Mouse (Mus musculus) embryonic facial prominence, embryonic 11.5 days (tissue): Measurements from ENCODE around the gene Stk39. TPM values are rescaled to one million over a fixed set of nuclear protein-coding genes. Genes with fewer than 3 reads are reported as not detected.
"Not testable (repeated sequence)": the region's sequence is repeated elsewhere in the genome, so short reads cannot be mapped to it uniquely, and the experiment has no call there.

Experiments used
- ATAC-seq: fragments of 200-750 bp; cut with Nextera tagmentation; replicated peaks from 2 replicates; pipeline ENCODE4 v1.8.0; 2017; ENCODE audit warnings: low read depth; ENCODE audit not compliant: insufficient number of reproducible peaks, low FRiP score, low TSS enrichment
- DNase-seq: peaks from one replicate; pipeline ENCODE4 v3.0.0-alpha.2; 2015; ENCODE audit warnings: low spot score
- H3K27ac ChIP-seq: fragments of 300-500 bp; sonication (generic); replicated peaks from 2 replicates; pipeline ENCODE4 v1.5.1; 2014; ENCODE audit warnings: mild to moderate bottlenecking, low read depth, low read length, control low read depth
- H3K27me3 ChIP-seq: fragments of 300-500 bp; sonication (generic); 2 replicates; pipeline ENCODE4 v1.6.1; 2014; ENCODE audit warnings: mild to moderate bottlenecking, low read length, moderate library complexity, mixed read lengths; ENCODE audit not compliant: control insufficient read depth, insufficient read depth
- H3K36me3 ChIP-seq: fragments of 300-500 bp; sonication (generic); replicated peaks from 2 replicates; pipeline ENCODE4 v1.6.1; 2014; ENCODE audit warnings: low read depth, mild to moderate bottlenecking, low read length, moderate library complexity, mixed read lengths; ENCODE audit not compliant: control insufficient read depth, insufficient read depth
- H3K4me1 ChIP-seq: fragments of 300-500 bp; sonication (generic); 2 replicates; pipeline ENCODE4 v1.6.1; 2014; ENCODE audit warnings: low read length, mixed read lengths; ENCODE audit not compliant: control insufficient read depth, insufficient read depth
- H3K4me2 ChIP-seq: fragments of 300-500 bp; sonication (generic); 2 replicates; pipeline ENCODE4 v1.6.1; 2014; ENCODE audit warnings: low read depth, mild to moderate bottlenecking, control low read depth, low read length, moderate library complexity
- H3K4me3 ChIP-seq: fragments of 300-500 bp; sonication (generic); 2 replicates; pipeline ENCODE4 v1.5.1; 2014; ENCODE audit warnings: low read depth, low read length, control low read depth
- H3K9ac ChIP-seq: fragments of 300-500 bp; sonication (generic); replicated peaks from 2 replicates; pipeline ENCODE4 v1.6.1; 2014; ENCODE audit warnings: mild to moderate bottlenecking, control low read depth, low read length
- H3K9me3 ChIP-seq: fragments of 300-500 bp; sonication (generic); replicated peaks from 2 replicates; pipeline ENCODE4 v1.6.1; 2016; ENCODE audit warnings: mild to moderate bottlenecking, low read length, inconsistent platforms, mixed read lengths; ENCODE audit not compliant: control insufficient read depth
- WGBS: fragments of 180-500 bp; shearing (Covaris S2); extraction: QIAGEN DNeasy Blood & Tissue Kit; methylation state at CpG from one replicate; pipeline ENCODE4 v1.1.7; 2014; 5-methylcytosine and 5-hydroxymethylcytosine counted together
- polyA plus RNA-seq: library from polyadenylated mRNA; unstranded; fragments of >200 nt; fragmentation: Nextera tagmentation; extraction: Ambion mirVana; gene quantifications from 2 replicates; pipeline ENCODE4 v1.2.1, GENCODE M21; 2014

The Stk39 gene
- polyA plus RNA-seq, 1 experiment from 2014 or later, result 26.9 TPM

DNA sequence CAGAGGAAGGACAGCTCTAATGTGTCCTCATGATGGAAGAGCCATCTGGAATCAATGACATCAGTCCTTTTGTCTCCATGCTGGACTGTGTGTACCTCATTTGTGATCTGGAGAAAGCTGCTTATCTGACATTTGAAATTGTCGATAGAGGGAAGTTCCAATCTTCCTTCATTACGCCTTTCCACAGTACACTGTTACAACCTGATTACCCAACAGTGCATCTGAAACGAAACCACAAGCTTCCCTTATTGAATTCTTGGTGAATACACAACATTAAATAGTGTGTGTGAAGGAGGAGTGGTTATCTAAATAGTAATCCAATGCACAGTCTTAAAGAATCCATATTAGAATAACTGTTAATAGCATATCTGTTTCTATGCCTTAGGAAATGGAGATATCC, 230.0 kb downstream of the Stk39 start:
- H3K27ac ChIP-seq, result no peak overlapping the region
- H3K9ac ChIP-seq, result no peak overlapping the region
- no peak for DNase-seq
- no peak overlapping the region for H3K4me3 ChIP-seq
- ATAC-seq, result no peak
- H3K36me3 ChIP-seq, result no peaks in the 10 kb centered on the region
- H3K9me3 ChIP-seq, result no peaks in the 10 kb centered on the region
- 85% methylated on average over 3 of the region's 3 CpGs for WGBS
- no peaks in the 10 kb centered on the region for H3K27me3 ChIP-seq
- no peak overlapping the region for H3K4me2 ChIP-seq
- H3K4me1 ChIP-seq, result no peaks in the 10 kb centered on the region

DNA sequence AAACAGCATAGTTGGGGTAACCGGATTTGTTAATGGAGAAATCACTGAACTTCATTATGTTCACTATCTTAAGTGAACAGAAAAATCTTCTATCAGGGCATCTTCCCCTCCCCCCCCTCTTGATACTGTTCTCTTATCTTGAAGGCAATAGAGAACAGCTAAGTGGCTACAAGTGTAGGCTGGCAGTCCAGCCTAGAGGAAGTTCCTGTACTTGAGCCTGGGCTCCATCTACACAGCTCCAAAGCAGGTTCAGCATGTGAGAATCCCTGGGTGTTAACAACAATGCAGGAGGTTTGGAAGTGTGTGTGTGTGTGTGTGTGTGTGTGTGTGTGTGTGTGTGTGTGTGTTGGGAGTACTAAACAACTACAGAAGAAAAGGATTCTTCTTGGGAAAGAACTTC, 230.4 kb downstream of the Stk39 start:
- no peaks in the 10 kb centered on the region for H3K4me1 ChIP-seq
- H3K4me2 ChIP-seq, result no peak overlapping the region
- no peak overlapping the region for H3K9ac ChIP-seq
- no peaks in the 10 kb centered on the region for H3K36me3 ChIP-seq
- no peak for DNase-seq
- WGBS, result 84% methylated on average over 1 of the region's 1 CpGs
- H3K27me3 ChIP-seq, result no peaks in the 10 kb centered on the region
- H3K9me3 ChIP-seq, result no peaks in the 10 kb centered on the region
- H3K27ac ChIP-seq, result no peak overlapping the region
- no peak overlapping the region for H3K4me3 ChIP-seq
- no peak for ATAC-seq

DNA sequence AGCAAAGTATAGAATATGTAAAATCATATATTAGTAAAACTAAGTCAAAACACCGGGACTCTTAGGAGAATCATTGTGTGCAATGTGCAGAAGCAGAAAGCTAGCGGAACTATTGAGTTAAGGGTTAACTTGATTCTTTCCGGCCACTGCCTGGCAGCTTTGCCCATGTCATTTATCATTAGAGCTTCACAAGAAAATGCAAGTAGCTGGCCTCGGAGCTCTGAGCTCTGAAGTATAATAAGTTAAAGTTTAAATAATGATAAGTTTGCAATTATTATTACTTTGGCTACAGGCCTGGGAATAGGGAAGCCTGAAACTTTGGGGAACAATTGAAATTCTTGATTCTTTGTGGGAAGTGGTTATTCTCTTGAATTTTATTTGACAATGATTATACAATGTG, 232.7 kb downstream of the Stk39 start:
- 36% methylated on average over 4 of the region's 4 CpGs for WGBS
- H3K9me3 ChIP-seq, H3K4me1 ChIP-seq, H3K9ac ChIP-seq, ATAC-seq, H3K27ac ChIP-seq, DNase-seq, H3K4me2 ChIP-seq, H3K4me3 ChIP-seq, H3K36me3 ChIP-seq, H3K27me3 ChIP-seq: not testable (repeated sequence)

DNA sequence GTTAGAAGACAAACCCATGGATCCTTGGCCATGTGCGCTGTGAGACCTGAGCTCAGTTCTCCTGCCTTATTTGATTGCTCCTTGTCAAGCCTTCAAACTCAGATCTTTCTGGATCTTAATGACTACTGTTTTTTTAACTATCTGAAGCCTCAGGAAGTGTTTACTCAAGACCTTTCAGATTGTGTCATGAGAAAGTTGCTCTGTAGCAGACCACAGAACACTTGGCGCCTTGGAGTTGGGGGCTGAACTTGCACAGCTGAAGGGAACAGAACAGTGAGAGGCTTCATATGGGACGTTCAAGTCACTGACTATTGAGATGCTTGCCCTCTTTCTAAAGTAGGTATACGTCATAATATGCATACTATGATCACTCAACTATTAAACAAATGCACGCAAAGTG, 239.1 kb downstream of the Stk39 start:
- no peak for ATAC-seq
- no peak for DNase-seq
- no peaks in the 10 kb centered on the region for H3K9me3 ChIP-seq

DNA sequence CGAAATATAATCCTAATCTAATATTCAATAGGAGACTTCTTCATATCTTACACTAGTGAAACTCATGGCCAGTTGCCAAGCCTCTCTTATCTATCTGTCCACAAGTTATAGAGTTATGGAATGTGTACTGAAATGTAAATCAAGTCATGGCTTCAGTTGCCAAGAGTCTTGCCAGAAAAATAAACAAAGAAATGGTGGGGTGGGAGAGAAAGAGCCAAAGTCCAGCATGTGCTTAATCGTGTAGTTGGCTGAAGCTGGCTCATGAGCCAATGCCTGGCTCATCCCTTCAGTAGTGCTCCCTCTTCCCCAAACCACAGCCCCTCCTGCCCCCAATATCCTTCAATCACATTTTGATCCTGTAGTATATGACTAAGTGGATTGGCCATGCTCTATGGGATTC, 242.2 kb downstream of the Stk39 start:
- H3K4me1 ChIP-seq, result no peaks in the 10 kb centered on the region
- H3K4me2 ChIP-seq, result no peak overlapping the region
- no peak overlapping the region for H3K27ac ChIP-seq
- no peaks in the 10 kb centered on the region for H3K36me3 ChIP-seq
- no peak overlapping the region for H3K9ac ChIP-seq
- H3K4me3 ChIP-seq, result no peak overlapping the region
- no peaks in the 10 kb centered on the region for H3K9me3 ChIP-seq
- no peak for ATAC-seq
- 92% methylated on average over 2 of the region's 2 CpGs for WGBS
- no peaks in the 10 kb centered on the region for H3K27me3 ChIP-seq
- DNase-seq, result no peak

More for the DNA sequence above, 239.1 kb downstream of the Stk39 start:
- H3K36me3 ChIP-seq, result no peaks in the 10 kb centered on the region
- H3K27ac ChIP-seq, result no peak overlapping the region
- 90% methylated on average over 5 of the region's 5 CpGs for WGBS
- H3K9ac ChIP-seq, result no peak overlapping the region
- H3K4me2 ChIP-seq, result no peak overlapping the region
- H3K27me3 ChIP-seq, result no peaks in the 10 kb centered on the region
- H3K4me3 ChIP-seq, result no peak overlapping the region
- H3K4me1 ChIP-seq, result no peaks in the 10 kb centered on the region

DNA sequence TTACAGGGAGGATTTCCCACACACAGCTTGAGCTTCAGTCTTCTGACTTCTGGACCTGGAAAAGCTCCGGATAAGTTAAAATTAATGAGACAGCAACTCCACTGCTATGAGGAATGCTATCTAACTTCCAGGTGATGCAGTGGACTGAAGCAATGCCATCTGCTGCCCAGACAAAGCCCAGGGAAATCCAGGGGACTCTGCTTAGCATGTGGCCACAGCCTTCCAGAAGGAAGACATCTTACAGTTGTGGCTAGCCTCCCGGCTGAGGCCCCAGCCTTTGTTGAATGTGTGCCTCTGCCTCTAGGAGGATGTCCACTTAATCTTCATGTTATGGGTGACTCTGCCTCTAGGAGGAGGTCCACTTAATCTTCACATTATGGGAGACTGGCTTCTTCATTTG, 243.0 kb downstream of the Stk39 start:
- Histone ChIP-seq H3K36me3 (no peaks in the 10 kb centered on the region), H3K9ac (no peak overlapping the region), H3K9me3 (no peaks in the 10 kb centered on the region), H3K27me3 (no peaks in the 10 kb centered on the region), H3K4me3 (no peak overlapping the region), H3K4me2 (no peak overlapping the region), H3K4me1 (no peaks in the 10 kb centered on the region), H3K27ac (no peak overlapping the region)
- 61% methylated on average over 2 of the region's 2 CpGs for WGBS
- ATAC-seq (no peak), DNase-seq (no peak)

DNA sequence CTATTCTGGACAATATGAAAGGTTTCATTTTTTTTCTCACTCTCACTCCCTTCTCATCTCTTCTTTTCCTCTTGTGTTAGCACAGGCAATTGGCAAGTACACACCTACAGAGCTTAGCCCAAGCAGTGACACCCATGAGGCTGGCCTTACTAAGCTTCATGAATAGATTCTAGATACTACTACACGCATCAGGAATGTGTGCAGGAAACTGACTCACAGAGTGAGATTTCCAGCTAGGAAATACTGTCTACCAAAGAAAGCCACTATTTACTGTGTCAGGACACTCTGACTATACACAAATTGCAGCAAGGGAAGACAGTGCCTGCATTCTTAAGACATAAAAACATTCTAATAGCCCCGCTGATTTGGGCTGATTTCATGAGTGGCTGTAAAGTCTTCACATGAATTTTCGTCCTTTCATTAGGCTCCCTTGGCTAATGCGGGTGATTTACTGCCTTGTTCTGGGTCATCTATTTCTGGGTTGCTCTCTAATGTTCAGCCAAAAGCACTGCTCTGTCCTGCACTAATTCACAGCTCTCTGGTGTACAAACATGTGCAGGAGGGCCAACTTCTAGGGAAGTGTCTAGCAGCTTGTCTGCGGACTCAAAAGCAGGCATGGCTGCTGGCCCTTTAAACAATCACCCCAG, 249.7 kb downstream of the Stk39 start:
- H3K9ac ChIP-seq, result no peak overlapping the region
- no peak overlapping the region for H3K4me2 ChIP-seq
- H3K9me3 ChIP-seq, result no peaks in the 10 kb centered on the region
- WGBS, result 77% methylated on average over 5 of the region's 5 CpGs
- DNase-seq (no peak), ATAC-seq (no peak)
- H3K4me1 ChIP-seq, result no peaks in the 10 kb centered on the region
- no peaks in the 10 kb centered on the region for H3K27me3 ChIP-seq
- no peaks in the 10 kb centered on the region for H3K36me3 ChIP-seq
- H3K4me3 ChIP-seq, result no peak overlapping the region
- H3K27ac ChIP-seq, result no peak overlapping the region

DNA sequence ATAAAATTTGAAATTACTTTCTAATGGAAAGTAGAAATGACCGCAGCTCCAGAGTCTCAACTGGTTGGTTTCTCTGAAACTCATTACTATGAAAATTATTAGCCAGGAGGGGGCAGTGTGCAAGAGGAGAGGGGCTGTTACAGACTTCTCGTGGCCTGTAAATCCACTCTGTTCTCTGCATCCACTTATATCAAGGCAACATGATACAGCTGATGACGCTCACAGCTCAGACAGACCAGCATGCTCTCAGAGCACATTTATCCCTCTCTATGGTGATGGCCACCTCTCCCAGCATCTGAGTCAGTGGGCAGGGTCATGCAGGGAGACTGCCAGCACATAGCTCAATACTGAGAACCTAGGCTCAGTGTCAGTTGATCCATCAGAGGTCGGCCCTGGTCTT, 250.8 kb downstream of the Stk39 start:
- DNase-seq (peak; percentile 59), ATAC-seq (peak; percentile 84; the same call in 1 of the 2 replicates)

More for the DNA sequence above, 250.8 kb downstream of the Stk39 start:
- H3K27me3 ChIP-seq, result no peaks in the 10 kb centered on the region
- no peak overlapping the region for H3K4me3 ChIP-seq
- H3K4me1 ChIP-seq, result no peaks in the 10 kb centered on the region
- no peaks in the 10 kb centered on the region for H3K36me3 ChIP-seq
- WGBS, result 61% methylated on average over 4 of the region's 4 CpGs
- H3K9ac ChIP-seq, result no peak overlapping the region
- no peaks in the 10 kb centered on the region for H3K9me3 ChIP-seq
- H3K4me2 ChIP-seq, result no peak overlapping the region
- no peak overlapping the region for H3K27ac ChIP-seq
